Mouse (Mus musculus) embryonic facial prominence, embryonic 10.5 days (tissue): Measurements from ENCODE around the gene Ncam1. TPM values are rescaled to one million over a fixed set of nuclear protein-coding genes. Genes with fewer than 3 reads are reported as not detected.

ENCODE experiments used
- DNase-seq: peaks from one replicate; pipeline ENCODE4 v3.0.0-alpha.2; 2017; ENCODE audit warnings: low spot score
- H3K27ac ChIP-seq: fragments of 300-500 bp; sonication (generic); replicated peaks from 2 replicates; pipeline ENCODE4 v1.5.1; 2016; ENCODE audit warnings: mild to moderate bottlenecking
- H3K27me3 ChIP-seq: fragments of 300-500 bp; sonication (generic); replicated peaks from 2 replicates; pipeline ENCODE4 v1.6.1; 2016; ENCODE audit warnings: low read depth, mild to moderate bottlenecking; ENCODE audit not compliant: poor library complexity, severe bottlenecking
- H3K36me3 ChIP-seq: fragments of 300-500 bp; sonication (generic); replicated peaks from 2 replicates; pipeline ENCODE4 v1.6.1; 2016; ENCODE audit warnings: mild to moderate bottlenecking, moderate library complexity
- H3K4me1 ChIP-seq: fragments of 300-500 bp; sonication (generic); 2 replicates; pipeline ENCODE4 v1.6.1; 2016
- H3K4me3 ChIP-seq: fragments of 300-500 bp; sonication (generic); 2 replicates; pipeline ENCODE4 v1.5.1; 2016; ENCODE audit warnings: mild to moderate bottlenecking, moderate library complexity
- H3K9me3 ChIP-seq: fragments of 300-500 bp; sonication (generic); 2 replicates; pipeline ENCODE4 v1.6.1; 2016; ENCODE audit warnings: mild to moderate bottlenecking
- WGBS: fragments of 180-500 bp; shearing (Covaris S2); methylation state at CpG from one replicate; pipeline ENCODE4 v1.1.7; 2016; 5-methylcytosine and 5-hydroxymethylcytosine counted together
- polyA plus RNA-seq: library from polyadenylated mRNA; unstranded; fragments of >200 nt; fragmentation: Nextera tagmentation; extraction: Ambion mirVana; gene quantifications from 2 replicates; pipeline ENCODE4 v1.2.1, GENCODE M21; 2016

The Ncam1 gene
- polyA plus RNA-seq, 1 experiment from 2014 or later: 39.1 TPM

GRCm38 (mm10) chr9:49744286-49744685, 54.4 kb downstream of the Ncam1 start:
- Histone ChIP-seq H3K9me3 (no peaks in the 10 kb centered on the region), H3K27me3 (no peaks in the 10 kb centered on the region), H3K4me1 (peaks cover 5% of the 10 kb centered on the region), H3K36me3 (no peaks in the 10 kb centered on the region), H3K4me3 (no peak overlapping the region), H3K27ac (no peak overlapping the region)
- no peak for DNase-seq
- WGBS: 68% methylated on average over 2 of the region's 2 CpGs

GRCm38 (mm10) chr9:49739935-49740334, 58.8 kb downstream of the Ncam1 start:
- no peak for DNase-seq
- no peaks in the 10 kb centered on the region for H3K4me1 ChIP-seq
- no peaks in the 10 kb centered on the region for H3K9me3 ChIP-seq
- 92% methylated on average over 6 of the region's 6 CpGs for WGBS
- no peak overlapping the region for H3K4me3 ChIP-seq
- H3K36me3 ChIP-seq: no peaks in the 10 kb centered on the region
- no peak overlapping the region for H3K27ac ChIP-seq
- no peaks in the 10 kb centered on the region for H3K27me3 ChIP-seq

- no peak for DNase-seq
- Histone ChIP-seq H3K9me3 (no peaks in the 10 kb centered on the region), H3K27ac (no peak overlapping the region), H3K36me3 (no peaks in the 10 kb centered on the region), H3K4me1 (no peaks in the 10 kb centered on the region), H3K4me3 (no peak overlapping the region), H3K27me3 (no peaks in the 10 kb centered on the region)
- WGBS: 77% methylated on average over 1 of the region's 1 CpGs
These were observed 60.2 kb downstream of the Ncam1 start for GRCm38 (mm10) chr9:49738546-49738945.

- Histone ChIP-seq H3K27me3 (no peaks in the 10 kb centered on the region), H3K9me3 (no peaks in the 10 kb centered on the region), H3K36me3 (no peaks in the 10 kb centered on the region), H3K27ac (no peak overlapping the region), H3K4me1 (no peaks in the 10 kb centered on the region), H3K4me3 (no peak overlapping the region)
- DNase-seq: no peak
- 91% methylated on average over 6 of the region's 6 CpGs for WGBS
These were observed 61.6 kb downstream of the Ncam1 start for GRCm38 (mm10) chr9:49737166-49737565.

- 86% methylated on average over 7 of the region's 7 CpGs for WGBS
- H3K4me1 ChIP-seq: no peaks in the 10 kb centered on the region; the same call in 1 of the 2 replicates
- H3K9me3 ChIP-seq: no peaks in the 10 kb centered on the region
- no peak overlapping the region for H3K4me3 ChIP-seq
- H3K27me3 ChIP-seq: no peaks in the 10 kb centered on the region
- no peak for DNase-seq
- no peaks in the 10 kb centered on the region for H3K36me3 ChIP-seq
- H3K27ac ChIP-seq: no peak overlapping the region
These were observed 64.2 kb downstream of the Ncam1 start for GRCm38 (mm10) chr9:49734348-49735007.

GRCm38 (mm10) chr9:49733726-49734125, 65.0 kb downstream of the Ncam1 start:
- Histone ChIP-seq H3K27me3 (no peaks in the 10 kb centered on the region), H3K4me3 (no peak overlapping the region), H3K9me3 (no peaks in the 10 kb centered on the region), H3K36me3 (no peaks in the 10 kb centered on the region), H3K4me1 (peaks cover 4% of the 10 kb centered on the region; the same call in 1 of the 2 replicates), H3K27ac (no peak overlapping the region)
- no peak for DNase-seq
- WGBS: 85% methylated on average over 5 of the region's 5 CpGs

- H3K4me3 ChIP-seq: no peak overlapping the region
- no peak overlapping the region for H3K27ac ChIP-seq
- H3K27me3 ChIP-seq: no peaks in the 10 kb centered on the region
- no peaks in the 10 kb centered on the region for H3K36me3 ChIP-seq
- 31% methylated on average over 3 of the region's 3 CpGs for WGBS
- no peaks in the 10 kb centered on the region for H3K9me3 ChIP-seq
- peaks cover 11% of the 10 kb centered on the region for H3K4me1 ChIP-seq
- DNase-seq: no peak
These were observed 69.2 kb downstream of the Ncam1 start for GRCm38 (mm10) chr9:49729479-49729878.

GRCm38 (mm10) chr9:49728211-49728610, 70.5 kb downstream of the Ncam1 start:
- no peak overlapping the region for H3K4me3 ChIP-seq
- no peaks in the 10 kb centered on the region for H3K27me3 ChIP-seq
- DNase-seq: peak; percentile 16
- H3K27ac ChIP-seq: no peak overlapping the region
- peaks cover 11% of the 10 kb centered on the region for H3K4me1 ChIP-seq
- H3K9me3 ChIP-seq: no peaks in the 10 kb centered on the region
- H3K36me3 ChIP-seq: no peaks in the 10 kb centered on the region
- WGBS: 40% methylated on average over 8 of the region's 8 CpGs

- no peak overlapping the region for H3K27ac ChIP-seq
- H3K36me3 ChIP-seq: no peaks in the 10 kb centered on the region
- H3K4me3 ChIP-seq: no peak overlapping the region
- DNase-seq: no peak
- 86% methylated on average over 5 of the region's 5 CpGs for WGBS
- peaks cover 7% of the 10 kb centered on the region for H3K4me1 ChIP-seq
- no peaks in the 10 kb centered on the region for H3K27me3 ChIP-seq
- H3K9me3 ChIP-seq: no peaks in the 10 kb centered on the region
These were observed 76.0 kb downstream of the Ncam1 start for GRCm38 (mm10) chr9:49722765-49723164.

GRCm38 (mm10) chr9:49715121-49715520, 83.6 kb downstream of the Ncam1 start:
- no peaks in the 10 kb centered on the region for H3K9me3 ChIP-seq
- no peak for DNase-seq

GRCm38 (mm10) chr9:49714091-49714490, 84.6 kb downstream of the Ncam1 start:
- no peak for DNase-seq
- no peaks in the 10 kb centered on the region for H3K36me3 ChIP-seq
- peaks cover 7% of the 10 kb centered on the region for H3K4me1 ChIP-seq
- 81% methylated on average over 3 of the region's 3 CpGs for WGBS
- H3K27ac ChIP-seq: no peak overlapping the region
- H3K27me3 ChIP-seq: no peaks in the 10 kb centered on the region
- no peaks in the 10 kb centered on the region for H3K9me3 ChIP-seq
- no peak overlapping the region for H3K4me3 ChIP-seq

More at GRCm38 (mm10) chr9:49715121-49715520, 83.6 kb downstream of the Ncam1 start:
- Histone ChIP-seq H3K27ac (no peak overlapping the region), H3K4me1 (peaks cover 7% of the 10 kb centered on the region), H3K27me3 (no peaks in the 10 kb centered on the region), H3K4me3 (no peak overlapping the region), H3K36me3 (no peaks in the 10 kb centered on the region)

GRCm38 (mm10) chr9:49707646-49708045, 91.1 kb downstream of the Ncam1 start:
- Histone ChIP-seq H3K27ac (no peak overlapping the region), H3K36me3 (no peaks in the 10 kb centered on the region), H3K4me3 (no peak overlapping the region), H3K9me3 (no peaks in the 10 kb centered on the region), H3K4me1 (no peaks in the 10 kb centered on the region), H3K27me3 (no peaks in the 10 kb centered on the region)
- no peak for DNase-seq

- no peak for DNase-seq
- WGBS: 88% methylated on average over 9 of the region's 9 CpGs
- Histone ChIP-seq H3K27me3 (no peaks in the 10 kb centered on the region), H3K4me1 (no peaks in the 10 kb centered on the region), H3K4me3 (no peak overlapping the region), H3K9me3 (no peaks in the 10 kb centered on the region), H3K27ac (no peak overlapping the region), H3K36me3 (no peaks in the 10 kb centered on the region)
These were observed 94.3 kb downstream of the Ncam1 start for GRCm38 (mm10) chr9:49704196-49704967.
